Mouse (Mus musculus): ENCODE data around the gene Stx4a.

GRCm38 (mm10) chr7:127797076-127797845 lies 26.8 kb upstream of the Stx4a start:
- no peak for TF ChIP-seq CTCF (IDR thresholded peaks at IDR 0.05; ENCODE audit: control insufficient read depth, insufficient read depth, insufficient replicate concordance, low read depth, low read length)
- no peak for TF ChIP-seq POLR2A (IDR thresholded peaks at IDR 0.05; ENCODE audit: control insufficient read depth, low read depth, low read length)
